Mouse (Mus musculus) lung, adult 2 months (tissue): ENCODE measurements around the gene Abhd2.

Source experiments
- CTCF ChIP-seq: fragments of 200-500 bp; IDR thresholded peaks from 2 replicates; pipeline ENCODE4 v1.5.1; 2011; ENCODE audit warnings: mild to moderate bottlenecking, low read length, control low read depth; ENCODE audit not compliant: insufficient read depth
- POLR2A ChIP-seq: fragments of 200-500 bp; IDR thresholded peaks from 2 replicates; pipeline ENCODE4 v1.6.1; 2011; ENCODE audit warnings: low read depth, mild to moderate bottlenecking, control low read depth, low read length, borderline replicate concordance; ENCODE audit errors: extremely low read depth

DNA sequence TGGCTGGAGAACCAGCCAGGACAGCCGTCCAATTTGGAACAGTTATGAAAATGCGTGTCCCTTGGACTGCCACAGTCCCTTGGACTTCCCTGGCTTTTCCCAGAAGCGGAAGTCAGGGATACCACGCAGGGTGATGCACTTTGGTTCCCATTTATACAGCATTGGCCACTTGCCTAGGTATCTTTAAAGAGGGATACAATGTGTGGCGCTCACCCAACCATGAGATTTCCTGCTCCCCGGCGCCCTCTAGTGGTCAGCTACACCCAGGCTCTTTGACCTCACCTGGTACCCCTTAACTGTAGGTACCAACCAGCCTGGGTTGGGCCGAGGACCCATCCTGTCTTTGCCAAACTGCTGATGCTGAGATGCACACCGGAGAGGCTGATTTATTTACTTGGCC is 44.5 kb upstream of the Abhd2 start:
- peak; percentile 81 for TF ChIP-seq CTCF
- no peak for TF ChIP-seq POLR2A
